Mouse (Mus musculus): Measurements from ENCODE around the gene Zfp37.

DNA sequence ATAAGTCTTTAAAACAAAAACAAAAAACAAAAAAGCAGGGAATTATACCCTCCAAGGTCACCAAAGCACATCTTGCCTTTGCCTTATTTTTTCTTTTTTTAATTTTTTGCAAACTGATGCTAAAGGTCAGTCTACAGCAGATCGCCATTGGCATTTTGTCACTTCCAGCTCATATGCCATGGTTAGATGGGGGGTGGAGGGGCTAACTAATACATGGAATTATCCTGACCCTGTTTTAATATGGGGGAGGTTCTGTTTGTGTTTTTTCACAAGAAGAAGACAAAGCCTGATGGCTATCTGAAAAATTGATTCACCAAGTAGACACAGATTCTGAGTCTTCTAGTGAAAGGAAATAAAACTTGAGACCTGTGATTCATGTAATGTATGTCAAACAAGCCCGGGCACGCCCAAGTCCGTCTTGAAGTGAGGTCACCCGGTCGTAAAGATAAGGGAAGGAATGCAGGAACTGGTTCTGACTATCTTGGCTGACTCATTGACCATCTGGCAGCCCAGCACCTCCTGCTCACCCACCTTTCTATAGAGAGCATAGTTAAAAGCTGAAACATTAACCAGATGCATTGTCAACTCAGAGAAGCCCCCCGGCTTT lies 30.8 kb downstream of the Zfp37 start:
- TF ChIP-seq POLR2A (IDR thresholded peaks at IDR 0.05; ENCODE audit: low read depth, low read length): no peak
- no peak for TF ChIP-seq CTCF (conservative IDR thresholded peaks at IDR 0.05; ENCODE audit: insufficient read depth, insufficient read length, low read depth, low read length)
